Mouse (Mus musculus) right cerebral cortex, adult 18-20 months (tissue): Measurements from ENCODE around the gene Hivep1.

Experiments used
- DNase-seq: peaks from one replicate; pipeline ENCODE4 v3.0.0; 2022; ENCODE audit warnings: mixed read lengths

Gene Hivep1

DNA sequence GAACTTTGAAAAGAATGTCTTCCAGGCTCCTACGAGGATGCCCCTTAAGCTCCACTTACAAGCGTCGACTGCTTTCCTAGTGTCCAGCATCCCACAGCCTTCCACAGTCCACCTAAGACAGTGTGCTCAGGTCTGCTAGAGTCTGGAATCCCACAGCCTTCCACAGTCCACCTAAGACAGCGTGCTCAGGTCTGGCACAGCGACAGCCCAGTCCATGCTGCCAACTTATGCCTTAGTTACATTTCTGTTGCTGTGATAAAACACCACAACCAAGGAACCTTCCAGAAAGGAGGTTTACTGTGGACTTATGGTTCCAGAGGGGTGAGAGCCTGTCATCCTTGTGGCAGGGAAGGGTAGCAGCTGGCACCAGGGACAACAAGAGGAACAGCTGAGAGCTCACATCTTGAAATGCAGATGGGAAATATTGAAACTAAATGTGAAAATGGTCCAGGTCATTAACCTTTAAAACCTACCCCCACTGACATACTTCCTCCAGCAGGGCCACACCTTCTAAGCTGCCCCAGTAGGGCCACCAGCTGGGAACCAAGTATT lies 25.0 kb downstream of the Hivep1 start:
- no peak for DNase-seq

- no peak for DNase-seq
These were observed 25.8 kb downstream of the Hivep1 start for GRCm38 (mm10) chr13:42077629-42078028.

GRCm38 (mm10) chr13:42080131-42080916 lies 28.5 kb downstream of the Hivep1 start:
- no peak for DNase-seq

GRCm38 (mm10) chr13:42088339-42088738 lies 36.5 kb downstream of the Hivep1 start:
- DNase-seq = no peak

DNA sequence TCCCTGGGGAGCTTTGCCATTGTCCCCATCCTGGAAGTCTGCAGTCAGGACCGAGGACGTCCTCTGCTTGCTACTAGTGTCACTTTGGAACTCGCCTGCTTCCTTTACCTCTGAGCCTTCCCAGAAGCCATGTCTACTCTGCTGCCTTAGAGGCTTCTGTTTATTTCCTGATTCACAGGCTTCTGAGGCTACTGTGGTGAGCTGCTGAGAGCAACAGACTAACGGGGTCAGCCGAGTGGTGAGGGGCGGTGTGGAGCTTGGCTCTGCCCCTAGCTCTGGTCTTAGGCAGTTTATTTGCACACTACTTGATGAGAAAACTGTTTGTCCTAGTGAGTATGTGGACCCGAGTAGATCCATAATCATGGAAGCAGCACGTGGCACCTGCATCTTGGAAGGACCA lies 37.2 kb downstream of the Hivep1 start:
- DNase-seq = no peak

DNA sequence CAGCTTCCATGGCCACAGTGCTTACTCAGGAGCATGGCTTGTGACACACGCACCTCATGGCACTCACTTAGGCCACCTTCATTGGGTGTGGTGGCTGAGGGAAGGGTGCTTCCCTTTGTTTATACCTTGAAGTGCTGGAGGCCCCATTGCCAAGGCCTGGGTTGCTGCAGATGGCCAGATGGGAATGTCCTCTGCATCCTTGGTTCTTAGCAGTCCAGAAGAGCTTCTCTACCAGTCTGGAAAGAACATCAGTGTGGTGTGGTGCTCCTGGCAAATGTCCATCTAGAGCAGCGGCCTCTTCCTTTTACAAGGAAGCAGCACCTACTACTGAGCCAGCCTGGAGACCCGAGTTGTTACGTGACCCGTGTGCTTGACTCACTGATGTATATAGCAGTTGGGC lies 38.9 kb downstream of the Hivep1 start:
- DNase-seq = no peak

GRCm38 (mm10) chr13:42092392-42093139 lies 40.7 kb downstream of the Hivep1 start:
- no peak for DNase-seq

GRCm38 (mm10) chr13:42093268-42094042 lies 41.6 kb downstream of the Hivep1 start:
- no peak for DNase-seq

GRCm38 (mm10) chr13:42095826-42096515 lies 44.1 kb downstream of the Hivep1 start:
- DNase-seq = no peak

GRCm38 (mm10) chr13:42097109-42097508 lies 45.3 kb downstream of the Hivep1 start:
- no peak for DNase-seq

- no peak for DNase-seq
These were observed 46.7 kb downstream of the Hivep1 start for GRCm38 (mm10) chr13:42098522-42098921.

DNA sequence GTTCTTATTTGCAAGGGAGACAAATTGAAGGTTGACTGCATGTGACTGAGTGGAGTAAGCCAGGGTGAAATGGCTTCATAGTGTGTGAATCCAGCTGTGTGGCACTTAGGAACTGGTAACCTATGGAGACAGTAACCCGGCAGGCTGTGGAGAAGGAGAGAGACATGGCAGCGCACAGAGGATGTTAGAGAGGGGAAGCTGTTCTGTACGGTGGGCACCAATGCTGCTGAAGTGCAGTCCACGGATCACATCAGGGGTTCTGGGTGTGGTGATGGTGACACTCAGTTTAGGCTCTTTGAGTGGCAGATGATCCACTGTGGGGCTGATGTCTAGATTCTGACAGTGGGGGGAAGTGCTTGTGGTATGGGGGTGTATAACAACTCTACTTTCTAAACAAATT lies 47.7 kb downstream of the Hivep1 start:
- DNase-seq = no peak

DNA sequence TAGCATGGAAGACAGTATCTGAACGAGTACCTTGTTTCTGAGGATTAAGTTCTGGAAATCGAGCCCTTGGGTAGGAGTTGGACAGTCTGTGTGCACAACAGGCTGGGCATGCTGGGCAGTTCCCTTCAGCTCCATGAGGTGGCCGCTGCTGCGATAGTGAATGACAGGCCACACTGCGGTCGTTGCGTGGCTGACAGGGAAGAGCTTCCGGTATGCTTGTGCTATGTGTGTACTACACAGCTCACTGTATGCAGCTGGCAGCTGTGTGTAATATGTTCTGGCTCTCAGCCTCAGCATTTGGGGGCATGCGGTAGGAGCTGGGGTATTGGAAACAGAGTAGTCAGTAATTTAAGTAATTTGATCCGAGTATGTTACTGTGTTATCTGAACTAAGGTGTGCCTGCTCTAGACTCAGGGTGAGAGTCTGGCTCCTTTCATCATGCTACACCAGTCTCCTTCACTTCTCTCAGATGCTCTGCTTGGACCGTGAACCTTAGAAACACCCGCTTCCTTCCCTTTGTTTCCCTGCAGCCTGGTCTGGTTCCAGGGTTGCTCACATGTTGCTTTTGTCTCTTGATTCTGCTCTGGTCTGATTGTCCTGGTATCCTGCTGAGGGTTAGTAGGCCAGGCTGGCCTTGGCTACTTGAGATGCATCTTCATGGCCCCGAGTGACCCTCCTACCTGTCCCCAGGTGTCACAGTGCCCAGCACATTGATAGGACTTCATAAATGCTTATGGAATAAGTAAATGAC lies 49.8 kb downstream of the Hivep1 start:
- no peak for DNase-seq

DNA sequence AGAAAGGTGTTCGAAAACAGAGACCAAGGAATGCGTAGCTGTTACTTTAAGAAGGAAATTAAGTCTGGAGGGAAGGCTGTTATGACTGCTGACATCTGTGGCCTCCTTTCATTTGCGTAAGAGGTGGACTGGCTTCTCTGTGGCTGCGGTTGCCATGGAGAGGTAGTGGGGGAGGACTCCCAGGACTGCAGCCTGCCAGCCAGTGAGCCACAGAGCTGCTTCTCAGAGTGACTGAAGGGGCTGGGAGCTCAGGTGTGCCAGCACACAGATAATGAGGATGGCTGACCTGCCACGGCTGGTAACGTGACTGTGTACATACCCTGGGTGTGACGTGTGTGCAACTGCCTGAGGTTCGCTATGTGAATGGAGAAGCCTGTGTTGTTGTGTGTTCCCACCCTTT lies 51.2 kb downstream of the Hivep1 start:
- DNase-seq = peak; percentile 89

- DNase-seq = no peak
These were observed 51.8 kb downstream of the Hivep1 start for GRCm38 (mm10) chr13:42103486-42104166.

- DNase-seq = no peak
These were observed 52.5 kb downstream of the Hivep1 start for GRCm38 (mm10) chr13:42104371-42104770.

- DNase-seq = no peak
These were observed 56.8 kb downstream of the Hivep1 start for GRCm38 (mm10) chr13:42108483-42109215.

GRCm38 (mm10) chr13:42110416-42110815 lies 58.6 kb downstream of the Hivep1 start:
- no peak for DNase-seq

DNA sequence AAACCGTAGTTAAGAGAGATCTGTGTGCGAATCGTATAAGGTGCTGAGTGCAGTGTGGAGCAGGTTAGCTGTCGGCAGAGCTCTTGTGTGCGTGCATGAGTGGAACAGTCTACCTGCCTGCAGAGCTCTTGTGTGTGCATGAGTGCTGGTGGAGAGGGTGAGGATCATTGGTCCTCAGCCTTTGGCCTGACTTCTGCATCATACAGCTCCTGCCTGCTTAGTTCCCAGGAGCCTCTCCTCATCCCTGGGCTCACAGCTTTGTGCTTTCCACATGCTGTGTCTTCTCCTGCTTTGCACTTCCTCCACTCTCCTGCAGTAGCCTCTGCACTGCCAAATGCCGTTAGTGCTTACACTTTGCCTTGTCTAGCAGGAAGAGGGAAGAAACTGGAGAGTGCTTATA lies 60.2 kb downstream of the Hivep1 start:
- DNase-seq = no peak

- DNase-seq = no peak
These were observed 60.9 kb downstream of the Hivep1 start for GRCm38 (mm10) chr13:42112748-42113147.
